Mouse (Mus musculus): Measurements from ENCODE around the gene Zfp91. TPM values are rescaled to one million over a fixed set of nuclear protein-coding genes. Genes with fewer than 3 reads are reported as not detected.

Gene Zfp91
- polyA plus RNA-seq, 1 experiment from 2014 or later, result 10.4 TPM

GRCm38 (mm10) chr19:12813883-12814282, 18.0 kb upstream of the Zfp91 start:
- no peak overlapping the region for H3K4me3 ChIP-seq (ENCODE audit: low read depth, low read length)
- no peaks in the 10 kb centered on the region for H3K27me3 ChIP-seq (ENCODE audit: control insufficient read depth, insufficient read depth, low read length)
- no peak overlapping the region for H3K9ac ChIP-seq (replicated peaks; ENCODE audit: low read depth, low read length)
- no peak overlapping the region for H3K4me2 ChIP-seq (replicated peaks; ENCODE audit: low read depth, low read length)
- no peaks in the 10 kb centered on the region for H3K9me3 ChIP-seq (ENCODE audit: control insufficient read depth, low read depth, low read length)
- H3K36me3 ChIP-seq (ENCODE audit: control insufficient read depth, insufficient read depth, low read length), result no peaks in the 10 kb centered on the region
- 82% methylated on average over 1 of the region's 1 CpGs for WGBS
- no peak for ATAC-seq (ENCODE audit: insufficient number of reproducible peaks, insufficient read depth, low FRiP score, low read depth)
- H3K4me1 ChIP-seq (ENCODE audit: control insufficient read depth, insufficient read depth, low read length), result no peaks in the 10 kb centered on the region
- no peak overlapping the region for H3K27ac ChIP-seq (ENCODE audit: low read length)

DNA sequence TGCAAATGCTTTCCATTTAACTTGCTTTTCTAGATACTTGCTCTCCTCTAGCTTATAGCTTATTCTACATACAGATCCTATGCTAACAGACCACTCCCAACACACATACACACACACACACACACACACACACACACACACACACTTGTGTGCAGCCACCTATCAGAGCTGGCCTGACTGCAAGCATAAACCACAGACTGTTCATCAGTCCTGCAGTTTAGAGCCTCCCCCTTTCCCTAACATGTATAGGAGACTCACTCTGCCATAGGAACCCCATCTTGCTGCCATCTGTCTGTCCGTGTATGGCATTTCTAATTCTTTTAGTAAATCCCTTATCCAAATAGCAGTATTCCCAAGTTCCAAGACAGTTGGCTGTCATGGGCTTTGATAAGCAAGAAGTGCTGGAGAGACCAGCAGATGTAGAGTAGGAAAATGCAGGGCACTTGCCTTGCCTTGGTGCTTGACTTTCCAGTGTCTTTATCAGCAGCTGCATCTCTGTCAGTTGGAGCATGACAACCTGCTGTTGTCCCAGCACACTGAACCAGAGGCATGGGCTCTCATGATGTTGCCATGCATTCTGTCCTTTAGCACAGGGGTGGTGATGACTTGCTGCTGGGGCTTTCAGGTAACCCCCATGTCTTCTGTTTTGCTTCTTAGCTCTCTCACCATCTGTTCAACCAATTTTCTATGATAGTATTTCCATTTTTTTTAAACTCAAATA, 16.9 kb upstream of the Zfp91 start:
- 43% methylated on average over 1 of the region's 1 CpGs for WGBS

GRCm38 (mm10) chr19:12806214-12806613, 10.3 kb upstream of the Zfp91 start:
- no peak for ATAC-seq (ENCODE audit: insufficient number of reproducible peaks, insufficient read depth, low FRiP score, low read depth)
- no peaks in the 10 kb centered on the region for H3K27me3 ChIP-seq (ENCODE audit: control insufficient read depth, insufficient read depth, low read length)
- H3K9me3 ChIP-seq (ENCODE audit: control insufficient read depth, low read depth, low read length), result no peaks in the 10 kb centered on the region
- H3K27ac ChIP-seq (ENCODE audit: low read length), result no peak overlapping the region
- H3K4me1 ChIP-seq (ENCODE audit: control insufficient read depth, insufficient read depth, low read length), result no peaks in the 10 kb centered on the region
- H3K4me2 ChIP-seq (replicated peaks; ENCODE audit: low read depth, low read length), result no peak overlapping the region
- WGBS, result 64% methylated on average over 2 of the region's 2 CpGs
- H3K4me3 ChIP-seq (ENCODE audit: low read depth, low read length), result no peak overlapping the region
- no peak overlapping the region for H3K9ac ChIP-seq (replicated peaks; ENCODE audit: low read depth, low read length)
- no peaks in the 10 kb centered on the region for H3K36me3 ChIP-seq (ENCODE audit: control insufficient read depth, insufficient read depth, low read length)

More for the DNA sequence above, 16.9 kb upstream of the Zfp91 start:
- Histone ChIP-seq H3K4me1 (ENCODE audit: control insufficient read depth, insufficient read depth, low read length) (no peaks in the 10 kb centered on the region), H3K36me3 (ENCODE audit: control insufficient read depth, insufficient read depth, low read length) (no peaks in the 10 kb centered on the region), H3K9ac (replicated peaks; ENCODE audit: low read depth, low read length) (no peak overlapping the region), H3K4me2 (replicated peaks; ENCODE audit: low read depth, low read length) (no peak overlapping the region), H3K27me3 (ENCODE audit: control insufficient read depth, insufficient read depth, low read length) (no peaks in the 10 kb centered on the region), H3K27ac (ENCODE audit: low read length) (no peak overlapping the region), H3K4me3 (ENCODE audit: low read depth, low read length) (no peak overlapping the region), H3K9me3 (ENCODE audit: control insufficient read depth, low read depth, low read length) (no peaks in the 10 kb centered on the region)
- ATAC-seq (ENCODE audit: insufficient number of reproducible peaks, insufficient read depth, low FRiP score, low read depth), result no peak

DNA sequence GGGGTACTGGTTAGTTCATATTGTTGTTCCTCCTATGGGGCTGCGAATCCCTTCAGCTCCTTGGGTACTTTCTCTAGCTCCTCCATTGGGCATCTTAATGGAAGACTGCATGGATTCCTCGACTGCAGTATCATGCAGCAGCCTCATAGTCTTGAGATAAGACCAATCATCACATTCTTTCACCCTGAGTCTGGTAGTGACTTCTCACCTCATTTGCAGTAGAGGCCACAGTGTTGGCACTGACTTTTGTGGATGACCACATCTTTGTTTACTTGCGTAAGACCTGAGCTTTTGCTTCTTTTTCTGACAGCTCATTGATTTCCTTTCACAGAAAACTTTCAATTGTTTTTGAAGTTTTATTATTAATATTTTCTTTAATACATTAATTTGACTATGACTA, 9.8 kb upstream of the Zfp91 start:
- Histone ChIP-seq H3K27ac (ENCODE audit: low read length) (no peak overlapping the region), H3K36me3 (ENCODE audit: control insufficient read depth, insufficient read depth, low read length) (no peaks in the 10 kb centered on the region), H3K27me3 (ENCODE audit: control insufficient read depth, insufficient read depth, low read length) (no peaks in the 10 kb centered on the region), H3K9me3 (ENCODE audit: control insufficient read depth, low read depth, low read length) (no peaks in the 10 kb centered on the region), H3K4me1 (ENCODE audit: control insufficient read depth, insufficient read depth, low read length) (no peaks in the 10 kb centered on the region), H3K4me2 (replicated peaks; ENCODE audit: low read depth, low read length) (no peak overlapping the region), H3K9ac (replicated peaks; ENCODE audit: low read depth, low read length) (no peak overlapping the region), H3K4me3 (ENCODE audit: low read depth, low read length) (no peak overlapping the region)
- no peak for ATAC-seq (ENCODE audit: insufficient number of reproducible peaks, insufficient read depth, low FRiP score, low read depth)
- 83% methylated on average over 3 of the region's 3 CpGs for WGBS

DNA sequence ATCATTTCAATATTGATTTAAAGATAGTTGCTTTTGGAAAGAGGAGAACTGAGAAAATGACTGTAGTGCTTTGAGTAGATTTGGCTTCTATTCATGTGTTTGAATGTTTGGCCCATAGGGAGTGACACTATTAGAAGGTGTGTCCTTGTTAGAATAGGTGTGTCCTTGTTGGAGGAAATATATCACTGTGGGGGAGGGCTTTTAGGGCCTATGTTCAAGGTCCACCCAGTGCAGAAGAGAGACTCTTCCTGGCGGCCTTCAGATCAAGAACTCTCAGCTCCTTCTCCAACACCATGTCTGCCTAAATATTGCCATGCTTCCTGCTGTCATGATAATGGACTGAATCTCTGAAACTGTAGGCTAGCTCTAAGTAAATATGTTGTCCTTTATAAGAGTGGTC, 8.3 kb upstream of the Zfp91 start:
- no peak for ATAC-seq (ENCODE audit: insufficient number of reproducible peaks, insufficient read depth, low FRiP score, low read depth)
- WGBS, result 80% methylated on average over 1 of the region's 1 CpGs

DNA sequence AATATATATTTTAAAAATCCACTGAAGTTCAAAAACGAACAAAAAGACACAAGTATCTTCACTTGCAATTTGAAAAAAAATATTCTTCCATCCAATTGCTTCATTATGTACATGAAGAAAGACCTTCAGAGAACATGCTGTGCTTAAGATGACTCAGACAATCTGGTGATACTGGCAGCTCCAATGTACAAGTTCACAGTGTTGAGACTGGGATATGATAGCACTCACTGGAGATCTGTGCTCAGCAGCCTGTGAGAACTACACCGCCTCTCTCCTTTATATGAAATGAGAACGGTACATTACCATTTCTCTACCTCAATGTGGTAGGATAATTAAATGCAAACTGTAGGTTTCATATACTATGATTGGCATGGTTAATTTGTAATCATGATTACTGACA, 6.9 kb upstream of the Zfp91 start:
- Histone ChIP-seq H3K9me3 (ENCODE audit: control insufficient read depth, low read depth, low read length) (no peaks in the 10 kb centered on the region), H3K27me3 (ENCODE audit: control insufficient read depth, insufficient read depth, low read length) (no peaks in the 10 kb centered on the region), H3K4me2 (replicated peaks; ENCODE audit: low read depth, low read length) (no peak overlapping the region), H3K9ac (replicated peaks; ENCODE audit: low read depth, low read length) (no peak overlapping the region), H3K36me3 (ENCODE audit: control insufficient read depth, insufficient read depth, low read length) (no peaks in the 10 kb centered on the region), H3K4me1 (ENCODE audit: control insufficient read depth, insufficient read depth, low read length) (no peaks in the 10 kb centered on the region), H3K27ac (ENCODE audit: low read length) (no peak overlapping the region), H3K4me3 (ENCODE audit: low read depth, low read length) (no peak overlapping the region)
- WGBS, result 75% methylated on average over 3 of the region's 3 CpGs
- no peak for ATAC-seq (ENCODE audit: insufficient number of reproducible peaks, insufficient read depth, low FRiP score, low read depth)

More for the DNA sequence above, 8.3 kb upstream of the Zfp91 start:
- H3K9me3 ChIP-seq (ENCODE audit: control insufficient read depth, low read depth, low read length), result no peaks in the 10 kb centered on the region
- H3K27me3 ChIP-seq (ENCODE audit: control insufficient read depth, insufficient read depth, low read length), result no peaks in the 10 kb centered on the region
- no peaks in the 10 kb centered on the region for H3K36me3 ChIP-seq (ENCODE audit: control insufficient read depth, insufficient read depth, low read length)
- no peak overlapping the region for H3K4me2 ChIP-seq (replicated peaks; ENCODE audit: low read depth, low read length)
- H3K4me3 ChIP-seq (ENCODE audit: low read depth, low read length), result no peak overlapping the region
- no peak overlapping the region for H3K27ac ChIP-seq (ENCODE audit: low read length)
- H3K4me1 ChIP-seq (ENCODE audit: control insufficient read depth, insufficient read depth, low read length), result no peaks in the 10 kb centered on the region
- no peak overlapping the region for H3K9ac ChIP-seq (replicated peaks; ENCODE audit: low read depth, low read length)

DNA sequence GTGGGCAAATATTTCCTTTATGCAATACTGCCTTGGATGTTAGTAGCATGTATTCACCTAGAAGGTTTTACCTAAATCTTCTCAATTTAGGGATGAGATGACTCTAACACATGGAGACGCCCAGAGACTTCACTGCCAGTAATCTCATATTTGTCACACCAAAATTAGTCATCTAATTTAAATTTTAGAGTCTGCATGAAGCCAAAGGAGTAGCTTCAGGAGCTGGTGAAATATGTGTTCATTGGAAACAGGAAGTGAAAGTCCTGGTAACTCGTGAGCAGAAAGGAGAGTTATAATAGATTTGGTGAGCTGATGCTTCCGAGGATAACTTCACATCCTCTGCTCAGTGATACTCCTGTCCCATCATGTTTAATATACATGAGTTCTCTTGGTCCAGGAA, 5.1 kb upstream of the Zfp91 start:
- WGBS, result 67% methylated on average over 3 of the region's 3 CpGs
- no peaks in the 10 kb centered on the region for H3K36me3 ChIP-seq (ENCODE audit: control insufficient read depth, insufficient read depth, low read length)
- no peak overlapping the region for H3K27ac ChIP-seq (ENCODE audit: low read length)
- no peak overlapping the region for H3K9ac ChIP-seq (replicated peaks; ENCODE audit: low read depth, low read length)
- ATAC-seq (ENCODE audit: insufficient number of reproducible peaks, insufficient read depth, low FRiP score, low read depth), result no peak
- H3K9me3 ChIP-seq (ENCODE audit: control insufficient read depth, low read depth, low read length), result no peaks in the 10 kb centered on the region
- no peaks in the 10 kb centered on the region for H3K27me3 ChIP-seq (ENCODE audit: control insufficient read depth, insufficient read depth, low read length)
- no peak overlapping the region for H3K4me2 ChIP-seq (replicated peaks; ENCODE audit: low read depth, low read length)
- H3K4me1 ChIP-seq (ENCODE audit: control insufficient read depth, insufficient read depth, low read length), result no peaks in the 10 kb centered on the region
- no peak overlapping the region for H3K4me3 ChIP-seq (ENCODE audit: low read depth, low read length)

DNA sequence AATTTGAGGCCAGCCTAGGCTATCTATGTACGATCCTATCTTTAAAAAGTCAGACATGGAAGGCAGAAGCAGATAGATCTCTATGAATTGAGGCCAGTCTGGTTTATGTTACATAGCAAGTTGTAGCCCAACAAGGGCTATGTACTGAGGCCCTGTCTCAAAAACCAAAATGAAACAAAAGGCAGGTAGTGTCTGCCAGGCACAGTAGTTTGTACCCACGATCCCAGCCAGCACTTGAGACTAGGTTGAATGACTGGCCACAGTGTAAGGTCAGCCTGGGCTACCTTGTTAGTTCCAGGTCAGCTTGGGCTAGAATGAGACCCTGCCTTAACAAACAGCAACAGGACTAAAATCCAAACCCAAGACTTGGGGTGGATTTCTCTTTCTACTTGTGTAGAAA, 4.7 kb upstream of the Zfp91 start:
- no peak for ATAC-seq (ENCODE audit: insufficient number of reproducible peaks, insufficient read depth, low FRiP score, low read depth)
- 71% methylated on average over 2 of the region's 2 CpGs for WGBS
- Histone ChIP-seq H3K27ac (ENCODE audit: low read length) (no peak overlapping the region), H3K4me2 (replicated peaks; ENCODE audit: low read depth, low read length) (no peak overlapping the region), H3K27me3 (ENCODE audit: control insufficient read depth, insufficient read depth, low read length) (no peaks in the 10 kb centered on the region), H3K4me1 (ENCODE audit: control insufficient read depth, insufficient read depth, low read length) (no peaks in the 10 kb centered on the region), H3K9me3 (ENCODE audit: control insufficient read depth, low read depth, low read length) (no peaks in the 10 kb centered on the region), H3K9ac (replicated peaks; ENCODE audit: low read depth, low read length) (no peak overlapping the region), H3K4me3 (ENCODE audit: low read depth, low read length) (no peak overlapping the region), H3K36me3 (ENCODE audit: control insufficient read depth, insufficient read depth, low read length) (no peaks in the 10 kb centered on the region)

GRCm38 (mm10) chr19:12799081-12799480, 3.2 kb upstream of the Zfp91 start:
- H3K36me3 ChIP-seq (ENCODE audit: control insufficient read depth, insufficient read depth, low read length), result no peaks in the 10 kb centered on the region
- no peak overlapping the region for H3K9ac ChIP-seq (replicated peaks; ENCODE audit: low read depth, low read length)
- no peak overlapping the region for H3K4me3 ChIP-seq (ENCODE audit: low read depth, low read length)
- H3K27ac ChIP-seq (ENCODE audit: low read length), result no peak overlapping the region
- no peak overlapping the region for H3K4me2 ChIP-seq (replicated peaks; ENCODE audit: low read depth, low read length)
- WGBS, result 89% methylated on average over 3 of the region's 3 CpGs
- no peaks in the 10 kb centered on the region for H3K4me1 ChIP-seq (ENCODE audit: control insufficient read depth, insufficient read depth, low read length)
- no peaks in the 10 kb centered on the region for H3K9me3 ChIP-seq (ENCODE audit: control insufficient read depth, low read depth, low read length)
- no peak for ATAC-seq (ENCODE audit: insufficient number of reproducible peaks, insufficient read depth, low FRiP score, low read depth)
- H3K27me3 ChIP-seq (ENCODE audit: control insufficient read depth, insufficient read depth, low read length), result no peaks in the 10 kb centered on the region
